Mouse (Mus musculus) MEL (cell line): ENCODE data around the gene Zic4.

ENCODE experiments used
- BHLHE40 ChIP-seq: IDR thresholded peaks from 2 replicates; pipeline ENCODE4 v1.6.1; 2012; ENCODE audit warnings: low read depth, mild to moderate bottlenecking, inconsistent platforms, low read length, improper control_type of control experiment, borderline replicate concordance
- CHD1 ChIP-seq: IDR thresholded peaks from 2 replicates; pipeline ENCODE4 v1.6.1; 2012; ENCODE audit warnings: low read depth, mild to moderate bottlenecking, inconsistent platforms, low read length, improper control_type of control experiment
- CTCF ChIP-seq, 3 experiments: IDR thresholded peaks in 2 of 3; conservative IDR thresholded peaks in 1 of 3; 2 replicates each; pipeline ENCODE4 v1.5.1; 2011 to 2012; ENCODE audit warnings: low read length in 3 of 3, low read depth in 2 of 3, mild to moderate bottlenecking in 2 of 3, improper control_type of control experiment in 1 of 3, inconsistent platforms in 1 of 3, mixed read lengths in 1 of 3, moderate library complexity in 1 of 3; ENCODE audit not compliant: control insufficient read depth in 1 of 3, insufficient read depth in 1 of 3, poor library complexity in 1 of 3, severe bottlenecking in 1 of 3
- GATA1 ChIP-seq: IDR thresholded peaks from 2 replicates; pipeline ENCODE4 v1.6.1; 2011; ENCODE audit warnings: low read depth, low read length, improper control_type of control experiment
- HCFC1 ChIP-seq: IDR thresholded peaks from 2 replicates; pipeline ENCODE4 v1.6.1; 2012; ENCODE audit warnings: low read depth, mild to moderate bottlenecking, inconsistent platforms, low read length, improper control_type of control experiment, moderate library complexity
- KAT2A ChIP-seq: conservative IDR thresholded peaks from 2 replicates; pipeline ENCODE4 v1.6.1; 2012; ENCODE audit warnings: low read depth, low read length, improper control_type of control experiment, inconsistent platforms
- MAFK ChIP-seq: IDR thresholded peaks from 2 replicates; pipeline ENCODE4 v1.6.1; 2011; ENCODE audit warnings: low read depth, mild to moderate bottlenecking, low read length, improper control_type of control experiment, borderline replicate concordance
- NRF1 ChIP-seq: IDR thresholded peaks from 2 replicates; pipeline ENCODE4 v1.6.1; 2014; ENCODE audit warnings: low read depth, mild to moderate bottlenecking, inconsistent platforms, low read length, improper control_type of control experiment, moderate library complexity; ENCODE audit not compliant: poor library complexity, insufficient read depth, severe bottlenecking
- POLR2A ChIP-seq, 2 experiments: IDR thresholded peaks; 2 replicates each; pipeline ENCODE4 v1.6.1; 2011 to 2012; ENCODE audit warnings: low read length in 2 of 2, mild to moderate bottlenecking in 2 of 2, control low read depth in 1 of 2, improper control_type of control experiment in 1 of 2, low read depth in 1 of 2, moderate library complexity in 1 of 2; ENCODE audit not compliant: control insufficient read depth in 1 of 2, insufficient read depth in 1 of 2, poor library complexity in 1 of 2
- POLR2AphosphoS2 ChIP-seq: IDR thresholded peaks from 2 replicates; pipeline ENCODE4 v1.6.1; 2011; ENCODE audit warnings: low read length, improper control_type of control experiment
- SIN3A ChIP-seq: IDR thresholded peaks from 2 replicates; pipeline ENCODE4 v1.6.1; 2012; ENCODE audit warnings: low read length, improper control_type of control experiment, inconsistent platforms
- TBP ChIP-seq: IDR thresholded peaks from 2 replicates; pipeline ENCODE4 v1.8.0; 2011; ENCODE audit warnings: low read depth, low read length, improper control_type of control experiment
- UBTF ChIP-seq: IDR thresholded peaks from 2 replicates; pipeline ENCODE4 v1.6.1; 2012; ENCODE audit warnings: low read depth, mild to moderate bottlenecking, inconsistent platforms, low read length, improper control_type of control experiment, moderate library complexity, borderline replicate concordance; ENCODE audit not compliant: insufficient read depth
- USF1 ChIP-seq: IDR thresholded peaks from 2 replicates; pipeline ENCODE4 v1.6.1; 2014; ENCODE audit warnings: low read depth, mild to moderate bottlenecking, inconsistent platforms, low read length, improper control_type of control experiment, moderate library complexity

DNA sequence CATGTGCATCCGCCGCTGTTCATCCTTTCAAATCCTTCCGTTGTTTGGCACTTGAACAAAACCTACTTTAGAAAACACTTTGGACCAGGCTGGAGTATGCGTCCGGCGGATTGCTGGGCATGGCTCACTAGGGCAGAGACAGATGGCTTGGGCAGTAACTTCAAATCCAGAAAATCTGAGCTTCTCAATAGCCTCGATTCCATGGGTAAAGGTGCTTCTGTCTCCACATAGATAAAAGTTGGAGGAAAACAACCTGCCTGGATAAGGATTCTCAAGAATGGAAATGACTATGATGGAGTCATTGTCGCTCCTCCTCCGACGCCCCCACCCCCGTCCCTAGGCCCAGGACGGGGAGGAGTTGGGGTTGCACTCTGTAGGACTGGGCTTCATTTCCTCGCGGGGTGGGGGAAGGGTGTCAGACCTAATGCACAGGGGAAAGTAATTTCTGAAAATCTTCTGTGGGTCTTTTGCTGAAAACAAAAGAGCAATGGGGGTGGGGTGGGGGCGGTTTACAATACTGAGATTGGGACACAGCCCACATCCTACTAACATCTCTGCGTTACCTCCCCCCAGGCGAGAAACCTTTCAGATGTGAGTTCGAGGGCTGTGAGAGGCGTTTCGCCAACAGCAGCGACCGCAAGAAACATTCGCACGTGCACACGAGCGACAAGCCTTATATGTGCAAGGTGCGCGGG lies 21.4 kb downstream of the Zic4 start:
- TF ChIP-seq MAFK (no peak), GATA1 (no peak), CTCF (IDR thresholded peaks at IDR 0.05 in 2 of 3, conservative IDR thresholded peaks at IDR 0.05 in 1 of 3; ENCODE audit: control insufficient read depth in 1 of 3, insufficient read depth in 1 of 3, low read depth in 2 of 3, low read length in 3 of 3, poor library complexity in 1 of 3, severe bottlenecking in 1 of 3) (no peak), POLR2A (IDR thresholded peaks at IDR 0.05; ENCODE audit: control insufficient read depth in 1 of 2, insufficient read depth in 1 of 2, low read depth in 1 of 2, low read length in 2 of 2, poor library complexity in 1 of 2) (no peak), NRF1 (no peak), HCFC1 (no peak), TBP (no peak), POLR2AphosphoS2 (no peak), SIN3A (no peak), CHD1 (no peak), USF1 (no peak), BHLHE40 (no peak), UBTF (no peak), KAT2A (no peak)
